Mouse (Mus musculus) C2C12 (cell line): ENCODE results near the gene Krtap13-1. TPM values are rescaled to one million over a fixed set of nuclear protein-coding genes. Genes with fewer than 3 reads are reported as not detected.

Source experiments
- H3K27me3 ChIP-seq: one replicate; pipeline ENCODE4 v1.6.1; 2011; ENCODE audit not compliant: control insufficient read depth, insufficient read depth, insufficient read length
- H3K36me3 ChIP-seq: one replicate; pipeline ENCODE4 v1.6.1; 2011; ENCODE audit not compliant: control insufficient read depth, insufficient read depth
- H3K4me3 ChIP-seq: one replicate; pipeline ENCODE4 v1.5.1; 2011; ENCODE audit warnings: mild to moderate bottlenecking, control low read depth; ENCODE audit not compliant: poor library complexity, insufficient read depth, severe bottlenecking
- H3K79me2 ChIP-seq: one replicate; pipeline ENCODE4 v1.6.1; 2011; ENCODE audit not compliant: control insufficient read depth, insufficient read depth
- H3K79me3 ChIP-seq: one replicate; pipeline ENCODE4 v1.6.1; 2011; ENCODE audit warnings: low read depth, control low read depth
- H3ac ChIP-seq: one replicate; pipeline ENCODE3; 2011; ENCODE audit warnings: low read depth; ENCODE audit not compliant: control insufficient read depth, insufficient read length
- CEBPB ChIP-seq: IDR thresholded peaks from one replicate; pipeline ENCODE4 v1.6.1; 2011; ENCODE audit warnings: low read depth, mild to moderate bottlenecking, control low read depth, moderate library complexity
- CTCF ChIP-seq: IDR thresholded peaks from one replicate; pipeline ENCODE4 v1.5.1; 2011; ENCODE audit not compliant: control insufficient read depth, insufficient read depth, insufficient read length
- FOSL1 ChIP-seq: IDR thresholded peaks from one replicate; pipeline ENCODE4 v1.8.0; 2011; ENCODE audit warnings: mild to moderate bottlenecking, low read length; ENCODE audit not compliant: poor library complexity, insufficient read depth, severe bottlenecking
- MAX ChIP-seq: IDR thresholded peaks from one replicate; pipeline ENCODE4 v1.6.1; 2011; ENCODE audit warnings: mild to moderate bottlenecking, control low read depth
- MYOD1 ChIP-seq: IDR thresholded peaks from one replicate; pipeline ENCODE4 v1.6.1; 2011; ENCODE audit warnings: low read depth; ENCODE audit not compliant: control insufficient read depth, insufficient read length
- MYOG ChIP-seq: IDR thresholded peaks from one replicate; pipeline ENCODE4 v1.6.1; 2011; ENCODE audit not compliant: control insufficient read depth, insufficient read length; ENCODE audit errors: extremely low read depth
- USF1 ChIP-seq: IDR thresholded peaks from one replicate; pipeline ENCODE4 v1.6.1; 2011; ENCODE audit warnings: low read depth, mild to moderate bottlenecking, control low read depth, moderate library complexity
- polyA plus RNA-seq: library from polyadenylated mRNA; unstranded; fragments of >200 nt; fragmentation: generic; extraction: Trizol; gene quantifications from one replicate; pipeline ENCODE4 v1.2.1, GENCODE M21; 2012; ENCODE audit warnings: missing spikeins

Gene Krtap13-1
- polyA plus RNA-seq, 1 experiment, result not detected

GRCm38 (mm10) chr16:88707496-88708012 lies 21.1 kb upstream of the Krtap13-1 start, which contains the start of gene 2310061N02Rik:
Gene 2310061N02Rik, minus strand, starts transcription at chr16:88707962.
- Histone ChIP-seq H3K4me3 (no peak within 1 kb of the TSS), H3K79me3 (no peaks in the 10 kb centered on the region), H3K27me3 (no peaks in the 10 kb centered on the region), H3K79me2 (no peaks in the 10 kb centered on the region), H3ac (no peak within 1 kb of the TSS), H3K36me3 (no peaks in the 10 kb centered on the region)
- TF ChIP-seq USF1 (no peak), CTCF (no peak), CEBPB (no peak), MAX (no peak), FOSL1 (no peak), MYOD1 (no peak)

- Histone ChIP-seq H3K36me3 (no peaks in the 10 kb centered on the region), H3K4me3 (no peak overlapping the region), H3K79me2 (no peaks in the 10 kb centered on the region), H3K79me3 (no peaks in the 10 kb centered on the region), H3K27me3 (no peaks in the 10 kb centered on the region), H3ac (no peak overlapping the region)
- no peak for TF ChIP-seq CTCF
- no peak for TF ChIP-seq CEBPB
- no peak for TF ChIP-seq MYOG
- no peak for TF ChIP-seq MAX
- TF ChIP-seq MYOD1, result no peak
- TF ChIP-seq FOSL1, result no peak
- TF ChIP-seq USF1, result no peak
These were observed 17.9 kb upstream of the Krtap13-1 start for GRCm38 (mm10) chr16:88710757-88711156.

- TF ChIP-seq CTCF (no peak), USF1 (no peak), MYOG (no peak), MYOD1 (no peak), CEBPB (no peak), FOSL1 (no peak), MAX (no peak)
- Histone ChIP-seq H3K79me3 (no peaks in the 10 kb centered on the region), H3K36me3 (no peaks in the 10 kb centered on the region), H3K79me2 (no peaks in the 10 kb centered on the region), H3K27me3 (no peaks in the 10 kb centered on the region), H3K4me3 (no peak overlapping the region), H3ac (no peak overlapping the region)
These were observed 17.4 kb upstream of the Krtap13-1 start for GRCm38 (mm10) chr16:88711245-88711644.

- no peaks in the 10 kb centered on the region for H3K36me3 ChIP-seq
These were observed 12.1 kb upstream of the Krtap13-1 start for GRCm38 (mm10) chr16:88716549-88716948.

GRCm38 (mm10) chr16:88720031-88720430 lies 8.6 kb upstream of the Krtap13-1 start:
- Histone ChIP-seq H3K36me3 (no peaks in the 10 kb centered on the region), H3K79me3 (no peaks in the 10 kb centered on the region)
- TF ChIP-seq USF1 (no peak), FOSL1 (no peak), CEBPB (no peak), MAX (no peak), MYOD1 (no peak), MYOG (no peak), CTCF (no peak)

More at GRCm38 (mm10) chr16:88716549-88716948, 12.1 kb upstream of the Krtap13-1 start:
- no peaks in the 10 kb centered on the region for H3K27me3 ChIP-seq
- no peak overlapping the region for H3K4me3 ChIP-seq
- TF ChIP-seq FOSL1 (no peak), CTCF (no peak), USF1 (no peak), CEBPB (no peak), MYOD1 (no peak), MAX (no peak), MYOG (no peak)
- no peaks in the 10 kb centered on the region for H3K79me2 ChIP-seq
- H3K79me3 ChIP-seq, result no peaks in the 10 kb centered on the region
- H3ac ChIP-seq, result no peak overlapping the region

GRCm38 (mm10) chr16:88735391-88735790 lies 6.7 kb downstream of the Krtap13-1 start:
- no peak for TF ChIP-seq MYOD1
- no peak for TF ChIP-seq MAX
- no peak for TF ChIP-seq USF1
- TF ChIP-seq CEBPB, result no peak
- TF ChIP-seq FOSL1, result no peak
- TF ChIP-seq MYOG, result no peak
- TF ChIP-seq CTCF, result no peak
- H3K27me3 ChIP-seq, result no peaks in the 10 kb centered on the region
- no peak overlapping the region for H3K4me3 ChIP-seq
- H3K79me3 ChIP-seq, result no peaks in the 10 kb centered on the region
- H3K36me3 ChIP-seq, result no peaks in the 10 kb centered on the region
- no peak overlapping the region for H3ac ChIP-seq
- no peaks in the 10 kb centered on the region for H3K79me2 ChIP-seq

More at GRCm38 (mm10) chr16:88720031-88720430, 8.6 kb upstream of the Krtap13-1 start:
- no peak overlapping the region for H3ac ChIP-seq
- H3K4me3 ChIP-seq, result no peak overlapping the region
- H3K79me2 ChIP-seq, result no peaks in the 10 kb centered on the region
- no peaks in the 10 kb centered on the region for H3K27me3 ChIP-seq
